ENCODE assay signal across 13 mouse cellular contexts in genomic region chr19:56710131-56710905, GRCm38 (mm10). TPM values are rescaled to one million over a fixed set of nuclear protein-coding genes. Genes with fewer than 3 reads are reported as not detected.
A peak's percentile ranks its signal among the peaks of the same experiment; 100 is the strongest.
DNase-seq lines count a peak whose midpoint lies in the region; ATAC-seq lines count a peak whose summit lies in the region.
"Had no signal": no experiment of that assay in that cellular context is flagged by ENCODE, and none has a peak within 500 bp of the region (broad histone marks: within the 10 kb centered on the region; RNA-seq: fewer than 3 reads in every experiment).

No protein-coding gene starts in this region.

- H3K9ac ChIP-seq in forebrain, embryonic 14.5 days (ENCODE audit: low read length), result no peak overlapping the region
- H3K9ac ChIP-seq: limb, embryonic 15.5 days had no signal

- 80% methylated on average over 17 of the region's 17 CpGs for WGBS in forebrain, embryonic 14.5 days
- 88% methylated on average over 17 of the region's 17 CpGs for WGBS in forebrain, embryonic 10.5 days

- no peaks in the 10 kb centered on the region for H3K27me3 ChIP-seq in forebrain, embryonic 14.5 days (replicated peaks; ENCODE audit: control insufficient read depth, insufficient read depth, low read length)
- peaks cover 40% of the 10 kb centered on the region for H3K27me3 ChIP-seq in forebrain, embryonic 10.5 days (ENCODE audit: poor library complexity, severe bottlenecking)
- H3K27me3 ChIP-seq: limb, embryonic 15.5 days had no signal

- no peak for ATAC-seq in forebrain, embryonic 14.5 days
- ATAC-seq in megakaryocyte, adult 5-6 weeks (ENCODE audit: poor library complexity, severe bottlenecking), result no peak

- no peaks in the 10 kb centered on the region for H3K9me3 ChIP-seq in forebrain, embryonic 14.5 days (replicated peaks; ENCODE audit: control insufficient read depth, low read length)
- no peaks in the 10 kb centered on the region for H3K9me3 ChIP-seq in forebrain, embryonic 10.5 days
- H3K9me3 ChIP-seq: limb, embryonic 15.5 days had no signal

- DNase-seq in forebrain, embryonic 14.5 days (ENCODE audit: low spot score), result peak; percentile 48
- no peak for DNase-seq in forebrain, embryonic 10.5 days (ENCODE audit: extremely low spot score, low spot score)
- DNase-seq in retina, postnatal 1 day, result peak; percentile 64
- DNase-seq in retina, embryonic 14.5 days (ENCODE audit: low spot score), result no peak
- DNase-seq in left cerebral cortex, adult 9 months (ENCODE audit: low spot score in 2 of 2), result peak; percentile 72 to 90
- peak; percentile 76 to 87 for DNase-seq in right cerebral cortex, postnatal 36 days (ENCODE audit: low spot score in 2 of 2)
- no peak for DNase-seq in urinary bladder, postnatal 25 days (ENCODE audit: low spot score)
- DNase-seq: cerebellum, adult 18-20 months; kidney, postnatal 14 days; lung, adult 2 months; thymus, adult 2 months had no signal

- no peak overlapping the region for H3K4me2 ChIP-seq in forebrain, embryonic 14.5 days (ENCODE audit: low read length)
- H3K4me2 ChIP-seq: limb, embryonic 15.5 days had no signal

- H3K36me3 ChIP-seq in forebrain, embryonic 14.5 days (ENCODE audit: control insufficient read depth, insufficient read depth, low read length), result no peaks in the 10 kb centered on the region
- H3K36me3 ChIP-seq in forebrain, embryonic 10.5 days (replicated peaks), result no peaks in the 10 kb centered on the region
- H3K36me3 ChIP-seq: limb, embryonic 15.5 days had no signal

- H3K4me3 ChIP-seq in forebrain, embryonic 14.5 days (ENCODE audit: low read depth, low read length), result no peak overlapping the region
- H3K4me3 ChIP-seq in forebrain, embryonic 10.5 days, result no peak overlapping the region
- H3K4me3 ChIP-seq: limb, embryonic 15.5 days had no signal

- no peak overlapping the region for H3K27ac ChIP-seq in forebrain, embryonic 14.5 days (ENCODE audit: low read depth, low read length)
- H3K27ac ChIP-seq in forebrain, embryonic 10.5 days, result no peak overlapping the region
- H3K27ac ChIP-seq: limb, embryonic 15.5 days had no signal

- H3K4me1 ChIP-seq in forebrain, embryonic 14.5 days (ENCODE audit: control insufficient read depth, insufficient read depth, low read length), result no peaks in the 10 kb centered on the region
- H3K4me1 ChIP-seq in forebrain, embryonic 10.5 days, result peaks cover 15% of the 10 kb centered on the region

RNA-seq across cellular contexts. Expression of gene Adrb1, which starts 11.7 kb away (rescaled TPM):
- polyA plus RNA-seq in forebrain, embryonic 14.5 days (2014; fragmentation: Nextera tagmentation; extraction: Ambion mirVana), result 1.1 and 1.7 TPM in 2 replicates
- 0.07 and 0.21 TPM in 2 replicates for polyA plus RNA-seq in forebrain, embryonic 10.5 days (2016; fragmentation: Nextera tagmentation; extraction: Ambion mirVana)
- 0.09 and 0.11 TPM in 2 replicates for total RNA-seq in megakaryocyte, adult 5-6 weeks (2015)
- 0.07 and 0.16 TPM in 2 replicates for total RNA-seq in megakaryocyte, adult 5-6 weeks (2017)

Comparison
In these comparisons a context has a peak if more than half of its experiments do, and no peak if none do; other contexts are left out.
1. DNase-seq: peak in forebrain, embryonic 14.5 days (single experiment), retina, postnatal 1 day (single experiment), left cerebral cortex, adult 9 months (2 of 2) and right cerebral cortex, postnatal 36 days (2 of 2); none in forebrain, embryonic 10.5 days (single experiment), retina, embryonic 14.5 days (single experiment) and urinary bladder, postnatal 25 days (single experiment).